Mouse (Mus musculus) right cerebral cortex, postnatal 36 days (tissue): ENCODE measurements at regions not wholly inside any gene's neighbourhood (a gene's known extent, or its start where the extent isn't known, plus 50 kb on each side); places are given as distances from the start of the nearest gene placed in this dataset.

ENCODE experiments used
- DNase-seq, 2 experiments: peaks; one replicate each; pipeline ENCODE4 v3.0.0; 2022; ENCODE audit warnings: low spot score in 2 of 2, mixed read lengths in 1 of 2

DNA sequence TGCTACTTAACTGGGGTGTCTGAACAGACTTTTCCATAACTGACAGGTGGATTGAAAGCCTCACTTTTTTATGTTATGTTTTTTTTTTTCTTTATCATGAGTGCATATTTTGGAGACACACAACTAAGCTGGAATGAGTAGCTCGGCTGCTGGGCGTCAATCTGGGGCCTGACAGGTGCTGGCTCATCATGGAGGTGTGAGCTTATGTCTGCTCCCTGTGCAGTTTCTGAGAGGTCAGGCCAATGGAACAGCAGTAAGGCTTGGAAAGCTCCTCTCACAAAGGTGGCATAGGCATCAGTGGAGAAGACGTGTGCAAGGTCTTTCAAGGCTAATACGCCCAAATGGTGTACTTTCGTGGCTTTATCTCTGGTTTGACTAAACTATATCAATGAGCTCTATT is 738.2 kb downstream of the Speer2 start:
- no peak for DNase-seq

DNA sequence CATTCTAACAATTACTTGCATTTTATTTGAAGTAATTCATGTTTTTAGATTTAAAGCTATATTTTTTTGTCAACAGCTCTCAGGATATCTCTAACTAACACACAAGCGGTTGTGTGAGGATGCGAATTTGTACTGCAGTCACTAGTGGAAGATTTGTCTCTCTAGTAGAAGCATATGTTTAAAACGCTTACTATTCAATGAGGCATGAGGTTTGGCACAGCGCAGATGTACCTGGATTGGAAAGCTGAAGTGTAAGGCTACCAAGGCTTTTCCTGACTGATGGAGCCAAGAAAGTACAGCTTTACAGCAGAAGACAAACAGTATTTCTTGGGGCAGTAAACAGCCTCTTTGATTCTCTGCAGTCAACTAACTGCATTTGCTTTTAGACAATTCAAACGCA is 758.2 kb downstream of the Speer2 start:
- DNase-seq: no peak

DNA sequence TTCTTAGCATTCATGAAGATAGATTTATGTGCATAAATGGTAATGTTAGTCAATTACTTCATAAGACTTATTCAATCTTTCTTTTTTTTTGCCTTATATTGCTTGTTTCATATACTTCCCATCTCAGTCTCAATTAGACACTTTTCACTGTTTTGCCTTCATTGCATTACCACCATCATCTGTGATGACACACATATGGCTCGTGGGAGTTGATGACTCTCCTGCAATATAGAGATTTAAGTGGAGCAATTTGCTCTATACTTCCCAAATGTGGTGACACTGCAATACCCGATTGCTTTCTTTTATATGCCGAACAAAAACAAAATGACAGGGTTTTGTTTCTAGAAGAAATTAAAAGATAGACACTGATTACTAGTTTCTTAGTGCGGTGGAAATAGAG is 770.5 kb downstream of the Speer2 start:
- peak in 1 of 2 experiments; percentile 3 for DNase-seq

DNA sequence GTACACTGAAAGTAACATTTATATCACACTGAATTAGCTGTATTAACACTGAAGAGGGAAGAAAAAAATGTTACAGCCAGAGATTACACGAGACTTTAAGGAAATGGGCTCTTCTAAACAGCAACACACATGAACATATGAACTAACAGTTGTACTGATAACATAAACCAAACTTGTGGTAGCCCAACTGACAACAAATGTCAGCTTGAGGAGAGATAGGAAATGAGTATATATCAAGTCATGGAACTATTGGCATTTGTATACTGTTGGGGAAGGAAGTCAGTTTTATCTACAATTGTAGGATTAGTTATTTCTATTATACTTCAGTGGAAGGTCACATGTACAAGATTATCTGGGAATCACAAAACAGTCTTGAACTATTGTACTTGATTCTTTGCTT is 812.4 kb downstream of the Speer2 start:
- DNase-seq: no peak
